Mouse (Mus musculus): Measurements from ENCODE around the gene Ankrd12. TPM values are rescaled to one million over a fixed set of nuclear protein-coding genes. Genes with fewer than 3 reads are reported as not detected.

The Ankrd12 gene
- polyA plus RNA-seq (2012; rRNA removed) = 7.9 and 9.9 TPM in 2 replicates

GRCm38 (mm10) chr17:66076934-66077333 lies at the start of gene Ankrd12:
Gene Ankrd12 (minus strand): TSS chr17:66077089.

GRCm38 (mm10) chr17:66123066-66123815 lies 46.4 kb upstream of the Ankrd12 start, which contains the start of gene Ddx11:
Gene Ddx11 (plus strand): TSS chr17:66123520.

GRCm38 (mm10) chr17:66111402-66111959 lies 34.6 kb upstream of the Ankrd12 start, which contains the start of gene Washc1:
Gene Washc1 (plus strand): TSS chr17:66111545.

GRCm38 (mm10) chr17:66101380-66102330 lies 24.8 kb upstream of the Ankrd12 start, which contains the start of gene Ndufv2:
Gene Ndufv2 (minus strand): TSS chr17:66101559.

GRCm38 (mm10) chr17:65950622-65951404 lies 126.1 kb downstream of the Ankrd12 start, which contains the start of gene Twsg1:
Gene Twsg1 (minus strand): TSS chr17:65951226.

Other genes with a start within 250 kb of the Ankrd12 start
- gene Ralbp1, start 191.3 kb downstream of the Ankrd12 start, polyA plus RNA-seq (2012; rRNA removed) = 31.1 and 65.7 TPM in 2 replicates
- gene Twsg1, start 125.9 kb downstream of the Ankrd12 start, polyA plus RNA-seq (2012; rRNA removed) = 38.3 and 65.9 TPM in 2 replicates
- 146 and 150 TPM in 2 replicates for gene Ndufv2, start 24.5 kb upstream of the Ankrd12 start, polyA plus RNA-seq (2012; rRNA removed)
- gene Washc1, start 34.5 kb upstream of the Ankrd12 start, polyA plus RNA-seq (2012; rRNA removed) = 28.5 and 37.5 TPM in 2 replicates
- gene Ddx11, start 46.4 kb upstream of the Ankrd12 start, polyA plus RNA-seq (2012; rRNA removed) = 31.2 and 31.3 TPM in 2 replicates